Mouse (Mus musculus) neural tube, embryonic 12.5 days (tissue): Measurements from ENCODE around the gene Vmn1r200. TPM values are rescaled to one million over a fixed set of nuclear protein-coding genes. Genes with fewer than 3 reads are reported as not detected.
"Not testable (repeated sequence)": the region's sequence is repeated elsewhere in the genome, so short reads cannot be mapped to it uniquely, and the experiment has no call there.

Experiments
- ATAC-seq: fragments of 200-750 bp; cut with Nextera tagmentation; 2 replicates; pipeline ENCODE4 v1.8.0; 2017; ENCODE audit warnings: low read depth, mild to moderate bottlenecking, moderate TSS enrichment, moderate library complexity; ENCODE audit not compliant: low FRiP score
- H3K27ac ChIP-seq: fragments of 300-500 bp; sonication (generic); 2 replicates; pipeline ENCODE4 v1.5.1; 2016
- H3K27me3 ChIP-seq: fragments of 300-500 bp; sonication (generic); replicated peaks from 2 replicates; pipeline ENCODE4 v1.6.1; 2016; ENCODE audit warnings: mild to moderate bottlenecking
- H3K36me3 ChIP-seq: fragments of 300-500 bp; sonication (generic); 2 replicates; pipeline ENCODE4 v1.6.1; 2016; ENCODE audit warnings: mild to moderate bottlenecking
- H3K4me1 ChIP-seq: fragments of 300-500 bp; sonication (generic); 2 replicates; pipeline ENCODE4 v1.6.1; 2016
- H3K4me2 ChIP-seq: fragments of 300-500 bp; sonication (generic); replicated peaks from 2 replicates; pipeline ENCODE4 v1.6.1; 2016; ENCODE audit warnings: mild to moderate bottlenecking
- H3K4me3 ChIP-seq: fragments of 300-500 bp; sonication (generic); 2 replicates; pipeline ENCODE4 v1.5.1; 2016
- H3K9ac ChIP-seq: fragments of 300-500 bp; sonication (generic); 2 replicates; pipeline ENCODE4 v1.6.1; 2016; ENCODE audit warnings: mild to moderate bottlenecking
- H3K9me3 ChIP-seq: fragments of 300-500 bp; sonication (generic); 2 replicates; pipeline ENCODE4 v1.6.1; 2016; ENCODE audit warnings: mild to moderate bottlenecking
- WGBS: fragments of 180-500 bp; shearing (Covaris S2); methylation state at CpG from one replicate; pipeline ENCODE4 v1.1.7; 2016; 5-methylcytosine and 5-hydroxymethylcytosine counted together
- polyA plus RNA-seq: library from polyadenylated mRNA; unstranded; fragments of >200 nt; fragmentation: Nextera tagmentation; extraction: Ambion mirVana; gene quantifications from 2 replicates; pipeline ENCODE4 v1.2.1, GENCODE M21; 2016

Vmn1r200 gene
- polyA plus RNA-seq = 0.04 TPM in 2 replicates

- no peak within 1 kb of the TSS for H3K9ac ChIP-seq
- H3K27me3 ChIP-seq = no peaks in the 10 kb centered on the region
- no peak within 1 kb of the TSS for H3K4me3 ChIP-seq
- H3K36me3 ChIP-seq = no peaks in the 10 kb centered on the region
- H3K4me2 ChIP-seq = no peak within 1 kb of the TSS
- no peak for ATAC-seq
- H3K4me1 ChIP-seq = no peaks in the 10 kb centered on the region
- WGBS = 52% methylated on average over 3 of the region's 3 CpGs
- no peaks in the 10 kb centered on the region for H3K9me3 ChIP-seq
- H3K27ac ChIP-seq = no peak within 1 kb of the TSS
These were observed at the start of gene Vmn1r200 for GRCm38 (mm10) chr13:22390073-22390472. Gene Vmn1r200, plus strand, starts transcription at chr13:22390373.

- Histone ChIP-seq H3K36me3 (no peaks in the 10 kb centered on the region), H3K27ac (no peak within 1 kb of the TSS), H3K4me3 (no peak within 1 kb of the TSS), H3K9ac (no peak within 1 kb of the TSS), H3K4me2 (no peak within 1 kb of the TSS), H3K4me1 (no peaks in the 10 kb centered on the region), H3K9me3 (no peaks in the 10 kb centered on the region), H3K27me3 (no peaks in the 10 kb centered on the region)
- no peak for ATAC-seq
- WGBS = 39% methylated on average over 1 of the region's 1 CpGs
These were observed 40.1 kb upstream of the Vmn1r200 start, which contains the start of gene Vmn1r198 for GRCm38 (mm10) chr13:22350064-22350463. Gene Vmn1r198, plus strand, starts transcription at chr13:22350364.

- Histone ChIP-seq H3K4me3 (no peak overlapping the region), H3K9ac (no peak overlapping the region), H3K4me1 (no peaks in the 10 kb centered on the region), H3K27ac (no peak overlapping the region), H3K36me3 (no peaks in the 10 kb centered on the region), H3K4me2 (no peak overlapping the region), H3K27me3 (no peaks in the 10 kb centered on the region), H3K9me3 (no peaks in the 10 kb centered on the region)
- no peak for ATAC-seq
- 61% methylated on average over 1 of the region's 1 CpGs for whole genome bisulfite sequencing
These were observed 39.4 kb upstream of the Vmn1r200 start for GRCm38 (mm10) chr13:22350813-22351212.

- H3K36me3 ChIP-seq = no peaks in the 10 kb centered on the region
- ATAC-seq = no peak
- H3K9me3 ChIP-seq = no peaks in the 10 kb centered on the region
- H3K4me1 ChIP-seq = no peaks in the 10 kb centered on the region
- H3K27me3 ChIP-seq = no peaks in the 10 kb centered on the region
- no peak within 1 kb of the TSS for H3K4me2 ChIP-seq
- H3K27ac ChIP-seq = no peak within 1 kb of the TSS
- WGBS = 84% methylated on average over 2 of the region's 2 CpGs
- no peak within 1 kb of the TSS for H3K4me3 ChIP-seq
- no peak within 1 kb of the TSS for H3K9ac ChIP-seq
These were observed 10.7 kb upstream of the Vmn1r200 start, which contains the start of gene Vmn1r199 for GRCm38 (mm10) chr13:22379518-22379917. Gene Vmn1r199, plus strand, starts transcription at chr13:22379818.

GRCm38 (mm10) chr13:22381128-22381527 is 9.0 kb upstream of the Vmn1r200 start:
- not testable (repeated sequence) for ATAC-seq, H3K36me3 ChIP-seq, H3K27me3 ChIP-seq, H3K4me2 ChIP-seq, H3K4me3 ChIP-seq, H3K9ac ChIP-seq, H3K9me3 ChIP-seq, H3K4me1 ChIP-seq, H3K27ac ChIP-seq
- whole genome bisulfite sequencing = 82% methylated on average over 3 of the region's 3 CpGs

- Histone ChIP-seq H3K4me1 (no peaks in the 10 kb centered on the region), H3K27me3 (no peaks in the 10 kb centered on the region), H3K9ac (no peak overlapping the region), H3K4me3 (no peak overlapping the region), H3K27ac (no peak overlapping the region), H3K36me3 (no peaks in the 10 kb centered on the region), H3K4me2 (no peak overlapping the region), H3K9me3 (no peaks in the 10 kb centered on the region)
- 82% methylated on average over 3 of the region's 3 CpGs for WGBS
- no peak for ATAC-seq
These were observed 6.8 kb upstream of the Vmn1r200 start for GRCm38 (mm10) chr13:22383401-22383800.

- Histone ChIP-seq H3K9me3 (no peaks in the 10 kb centered on the region), H3K27me3 (no peaks in the 10 kb centered on the region), H3K9ac (no peak overlapping the region), H3K4me1 (no peaks in the 10 kb centered on the region), H3K36me3 (no peaks in the 10 kb centered on the region), H3K4me2 (no peak overlapping the region), H3K27ac (no peak overlapping the region), H3K4me3 (no peak overlapping the region)
- 91% methylated on average over 1 of the region's 1 CpGs for WGBS
- ATAC-seq = no peak
These were observed 3.1 kb upstream of the Vmn1r200 start for GRCm38 (mm10) chr13:22387050-22387449.

GRCm38 (mm10) chr13:22402978-22403377 is 12.8 kb downstream of the Vmn1r200 start:
- no peak overlapping the region for H3K9ac ChIP-seq
- H3K4me2 ChIP-seq = no peak overlapping the region
- 92% methylated on average over 1 of the region's 1 CpGs for whole genome bisulfite sequencing
- peaks cover 8% of the 10 kb centered on the region for H3K9me3 ChIP-seq
- no peaks in the 10 kb centered on the region for H3K36me3 ChIP-seq
- no peaks in the 10 kb centered on the region for H3K4me1 ChIP-seq
- no peaks in the 10 kb centered on the region for H3K27me3 ChIP-seq
- no peak overlapping the region for H3K27ac ChIP-seq
- ATAC-seq = no peak
- no peak overlapping the region for H3K4me3 ChIP-seq

Other genes starting within 250 kb of the Vmn1r200 start
- gene Vmn1r191, start 206.4 kb upstream of the Vmn1r200 start, polyA plus RNA-seq = not detected in 2 replicates
- gene Vmn1r192, start 199.2 kb upstream of the Vmn1r200 start, polyA plus RNA-seq = not detected in 2 replicates
- not detected in 2 replicates for gene Vmn1r193, start 167.2 kb upstream of the Vmn1r200 start, polyA plus RNA-seq
- gene Vmn1r194, start 146.2 kb upstream of the Vmn1r200 start, polyA plus RNA-seq = not detected in 2 replicates
- not detected in 2 replicates for gene Vmn1r195, start 119.9 kb upstream of the Vmn1r200 start, polyA plus RNA-seq
- gene Vmn1r196, start 100.5 kb upstream of the Vmn1r200 start, polyA plus RNA-seq = not detected in 2 replicates
- gene Vmn1r197, start 65.8 kb upstream of the Vmn1r200 start, polyA plus RNA-seq = not detected in 2 replicates
- not detected in 2 replicates for gene Vmn1r198, start 40.0 kb upstream of the Vmn1r200 start, polyA plus RNA-seq
- not detected in 2 replicates for gene Vmn1r199, start 10.6 kb upstream of the Vmn1r200 start, polyA plus RNA-seq
- not detected in 2 replicates for gene Vmn1r201, start 81.5 kb downstream of the Vmn1r200 start, polyA plus RNA-seq
- not detected in 2 replicates for gene Vmn1r202, start 115.0 kb downstream of the Vmn1r200 start, polyA plus RNA-seq
- gene Vmn1r203, start 127.7 kb downstream of the Vmn1r200 start, polyA plus RNA-seq = not detected in 2 replicates
- gene Vmn1r204, start 162.8 kb downstream of the Vmn1r200 start, polyA plus RNA-seq = not detected in 2 replicates
- gene Vmn1r205, start 202.6 kb downstream of the Vmn1r200 start, polyA plus RNA-seq = not detected in 2 replicates
- not detected in 2 replicates for gene Vmn1r206, start 233.9 kb downstream of the Vmn1r200 start, polyA plus RNA-seq